Mouse (Mus musculus) kidney, postnatal 36 days (tissue): Measurements from ENCODE around the gene Col23a1.
"Not testable (repeated sequence)": the region's sequence is repeated elsewhere in the genome, so short reads cannot be mapped to it uniquely, and the experiment has no call there.

Experiments
- DNase-seq, 2 experiments: peaks; one replicate each; pipeline ENCODE4 v3.0.0; 2021 to 2022; ENCODE audit warnings: mixed read lengths in 2 of 2

Gene Col23a1

DNA sequence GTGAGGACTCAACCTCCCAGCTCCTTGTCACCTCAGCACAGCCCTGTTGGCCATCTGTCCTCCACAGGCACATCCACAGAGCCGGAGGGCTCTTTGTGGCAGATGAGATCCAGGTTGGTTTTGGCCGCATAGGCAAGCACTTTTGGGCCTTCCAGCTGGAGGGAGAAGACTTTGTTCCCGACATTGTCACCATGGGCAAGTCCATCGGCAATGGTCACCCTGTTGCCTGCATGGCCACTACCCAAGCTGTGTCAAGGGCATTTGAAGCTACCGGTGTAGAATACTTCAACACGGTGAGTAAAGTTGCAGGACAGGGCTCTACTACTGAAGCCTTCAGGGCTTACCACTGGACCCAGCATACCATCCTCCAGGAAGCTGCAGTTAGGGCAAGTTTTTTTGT is 304.1 kb downstream of the Col23a1 start:
- no peak for DNase-seq

GRCm38 (mm10) chr11:51594715-51595350 is 305.1 kb downstream of the Col23a1 start:
- no peak for DNase-seq

DNA sequence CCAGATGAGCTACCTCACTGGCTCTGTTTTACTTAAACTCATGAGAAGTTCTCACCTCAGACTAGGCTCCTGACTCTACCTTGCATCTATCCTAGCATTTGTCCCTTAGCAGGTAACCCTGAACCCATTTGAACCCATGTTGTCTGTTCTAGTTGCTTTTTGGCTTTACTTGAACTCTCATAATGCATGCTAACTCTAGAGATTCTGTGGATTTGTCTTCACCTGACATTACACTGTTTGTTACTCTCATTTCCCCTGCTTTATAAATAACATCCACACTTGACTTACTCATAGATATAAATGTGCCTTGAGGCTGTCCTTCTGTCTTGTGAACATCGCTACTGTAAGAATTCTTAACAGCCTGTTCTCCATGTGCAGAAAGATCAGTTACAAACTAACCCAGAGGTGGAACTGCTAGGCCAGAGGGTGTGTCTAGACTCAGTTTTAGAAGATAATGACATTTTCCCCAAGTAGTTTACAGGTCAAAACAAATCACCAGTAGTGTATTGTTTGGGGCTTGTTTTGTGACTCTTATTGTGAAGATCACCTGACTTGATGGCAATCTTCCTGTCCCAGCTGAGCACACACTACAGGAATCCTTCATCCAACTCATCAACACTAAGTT is 305.9 kb downstream of the Col23a1 start:
- no peak for DNase-seq

DNA sequence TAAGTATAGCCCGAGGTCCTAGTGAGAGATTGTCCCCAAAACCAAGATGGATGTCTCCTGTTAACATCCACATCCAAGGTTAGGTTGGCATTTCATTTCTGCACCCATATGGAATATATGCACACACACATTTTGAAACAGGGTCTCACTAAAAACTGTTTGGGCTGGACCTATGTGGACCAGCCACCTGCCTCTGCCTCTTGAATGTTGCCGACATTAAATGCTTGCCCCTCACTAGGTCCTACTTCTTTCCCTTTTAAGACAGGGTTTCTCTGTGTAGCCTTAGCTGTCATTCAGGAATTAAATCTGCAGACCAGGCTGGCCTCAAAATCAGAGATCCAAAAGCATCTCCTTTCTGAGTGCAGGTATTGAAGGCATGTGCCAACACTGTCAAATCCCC is 307.8 kb downstream of the Col23a1 start:
- DNase-seq: no peak

DNA sequence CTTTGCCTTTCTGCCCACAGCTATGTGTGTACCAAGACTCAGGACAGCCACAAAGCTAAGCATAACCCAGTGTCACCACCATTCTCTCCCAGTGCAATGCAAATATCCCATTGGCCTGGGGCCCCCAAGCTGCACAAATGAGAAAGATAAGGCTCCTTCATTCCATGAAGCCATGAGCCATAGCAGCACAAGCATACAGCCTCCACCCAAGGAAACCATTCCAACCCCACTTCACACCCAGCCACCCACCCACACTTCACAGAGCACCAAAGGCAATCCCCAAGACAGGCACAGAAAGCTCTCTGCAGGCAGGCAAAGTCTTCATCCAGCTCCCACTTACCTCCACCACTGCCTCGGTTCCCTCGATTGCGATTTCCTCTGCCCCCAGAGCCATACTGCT is 312.5 kb downstream of the Col23a1 start:
- no peak for DNase-seq

DNA sequence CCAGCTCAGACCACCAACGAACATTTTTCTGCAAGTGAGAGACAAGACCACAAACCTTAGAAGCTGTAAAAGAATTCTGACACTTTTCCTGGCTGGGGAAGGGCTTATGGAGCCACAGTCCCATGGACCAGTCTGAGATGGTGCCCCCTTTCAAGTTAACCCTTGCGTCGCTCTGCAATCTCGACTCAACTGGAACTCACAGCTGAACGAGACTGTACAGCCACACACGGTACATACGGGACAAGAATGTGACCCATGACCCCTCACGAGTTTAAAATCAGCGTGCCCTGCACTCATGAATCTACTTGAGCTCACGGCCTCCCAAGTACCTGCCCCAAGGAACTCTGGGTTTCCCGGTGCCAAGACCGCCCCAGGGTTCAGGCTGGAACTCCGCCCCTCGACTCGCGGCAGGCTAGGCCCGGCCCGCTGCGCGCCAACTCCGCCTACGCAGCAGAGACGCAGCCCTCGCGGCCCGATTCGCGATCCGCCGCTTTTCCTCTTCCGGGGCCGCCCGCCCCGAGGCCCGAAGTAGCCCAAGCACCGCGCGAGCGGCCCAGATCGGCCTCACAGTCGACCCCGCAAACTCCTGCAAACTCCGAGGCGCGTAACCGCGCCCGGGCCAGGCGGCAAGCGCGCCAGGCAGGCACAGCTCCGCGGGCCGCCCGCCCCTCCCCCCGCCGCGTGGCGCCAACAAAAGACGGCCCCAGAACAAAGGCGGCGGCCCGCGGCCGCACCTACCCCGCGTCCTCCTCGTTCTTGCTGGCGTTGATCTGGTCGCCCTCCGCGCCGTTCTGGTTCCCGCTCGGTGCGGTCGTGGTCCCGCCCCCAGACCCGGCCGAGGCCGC is 316.1 kb downstream of the Col23a1 start:
- peak; percentile 96 for DNase-seq

GRCm38 (mm10) chr11:51606447-51607095 is 316.9 kb downstream of the Col23a1 start, which contains the start of gene Hnrnpab:
Gene Hnrnpab (minus strand): TSS chr11:51606847.
- DNase-seq: peak; percentile 97 to 98

- no peak for DNase-seq
These were observed 317.5 kb downstream of the Col23a1 start for GRCm38 (mm10) chr11:51607096-51607738.

GRCm38 (mm10) chr11:51609266-51609909 is 319.7 kb downstream of the Col23a1 start:
- DNase-seq: no peak

DNA sequence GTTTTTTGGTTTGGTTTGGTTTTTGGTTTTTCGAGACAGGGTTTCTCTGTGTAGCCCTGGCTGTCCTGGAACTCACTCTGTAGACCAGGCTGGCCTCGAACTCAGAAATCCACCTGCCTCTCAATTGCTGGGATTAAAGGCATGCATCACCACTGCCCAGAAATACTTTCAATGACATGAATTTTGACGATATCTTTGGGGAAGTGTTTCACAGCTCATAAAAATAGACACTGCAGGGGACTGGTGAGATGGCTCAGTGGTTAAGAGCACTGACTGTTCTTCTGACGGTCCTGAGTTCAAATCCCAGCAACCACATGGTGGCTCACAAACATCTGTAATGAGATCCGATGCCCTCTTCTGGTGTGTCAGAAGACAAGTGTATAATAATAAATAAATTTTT is 320.2 kb downstream of the Col23a1 start:
- DNase-seq: not testable (repeated sequence)

GRCm38 (mm10) chr11:51614256-51614655 is 324.5 kb downstream of the Col23a1 start:
- no peak for DNase-seq

GRCm38 (mm10) chr11:51615129-51615528 is 325.4 kb downstream of the Col23a1 start:
- DNase-seq: peak; percentile 29 to 47

- peak; percentile 87 for DNase-seq
These were observed 325.9 kb downstream of the Col23a1 start for GRCm38 (mm10) chr11:51615601-51616000.

GRCm38 (mm10) chr11:51616113-51616512 is 326.4 kb downstream of the Col23a1 start:
- not testable (repeated sequence) for DNase-seq

GRCm38 (mm10) chr11:51617693-51618092 is 328.0 kb downstream of the Col23a1 start:
- DNase-seq: peak; percentile 82 to 86

DNA sequence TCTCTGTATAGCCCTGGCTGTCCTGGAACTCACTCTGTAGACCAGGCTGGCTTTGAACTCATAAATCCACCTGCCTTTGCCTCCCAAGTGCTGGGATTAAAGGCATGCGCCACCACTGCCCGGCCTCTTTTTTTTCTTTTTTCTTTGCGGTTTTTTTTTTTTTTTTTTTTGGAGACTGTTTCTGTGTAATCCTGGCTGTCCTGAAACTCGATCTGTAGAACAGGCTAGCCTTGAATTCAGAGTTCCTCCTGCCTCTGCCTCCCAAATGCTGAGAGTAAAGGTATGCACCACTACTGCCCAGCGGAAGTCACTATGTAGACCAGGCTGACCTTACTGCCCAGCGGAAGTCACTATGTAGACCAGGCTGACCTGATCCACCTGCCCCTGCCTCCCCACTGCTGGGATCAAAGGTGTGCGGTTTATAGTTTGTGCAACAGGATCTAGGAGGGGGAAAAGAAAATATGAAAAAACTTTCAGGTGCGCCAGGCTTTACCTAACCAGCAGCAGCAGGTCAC is 329.2 kb downstream of the Col23a1 start:
- DNase-seq: no peak

- peak; percentile 99 for DNase-seq
These were observed 329.8 kb downstream of the Col23a1 start, which contains the start of gene Nhp2 for GRCm38 (mm10) chr11:51619409-51620060. Gene Nhp2 (plus strand): TSS chr11:51619735.

GRCm38 (mm10) chr11:51620084-51620483 is 330.4 kb downstream of the Col23a1 start:
- no peak for DNase-seq

GRCm38 (mm10) chr11:51621776-51622175 is 332.1 kb downstream of the Col23a1 start:
- peak; percentile 32 to 62 for DNase-seq

- DNase-seq: peak in 1 of 2 experiments; percentile 52
These were observed 333.3 kb downstream of the Col23a1 start for GRCm38 (mm10) chr11:51622971-51623491.
